Mouse (Mus musculus) adrenal gland, adult 10 weeks (tissue): ENCODE measurements around the gene Fga. TPM values are rescaled to one million over a fixed set of nuclear protein-coding genes. Genes with fewer than 3 reads are reported as not detected.

ENCODE experiments used
- polyA plus RNA-seq: library from polyadenylated mRNA; stranded (reverse); fragments of 350-450 nt; fragmentation: Illumina TruSeq; extraction: RNeasy Lipid Tissue Mini Kit (QIAGEN cat#74804); gene quantifications from one replicate; pipeline ENCODE4 v1.2.3, GENCODE M21; 2014; ENCODE audit warnings: low read depth, low replicate concordance

Gene Fga
- not detected for polyA plus RNA-seq

GRCm38 (mm10) chr3:83025475-83026301, at the start of gene Fga:
Gene Fga (plus strand): TSS chr3:83026076.

GRCm38 (mm10) chr3:83007557-83007956, 18.3 kb upstream of the Fga start, which contains the start of gene Fgg:
Gene Fgg (plus strand): TSS chr3:83007724.

GRCm38 (mm10) chr3:83049680-83050079, 23.8 kb downstream of the Fga start, which contains the start of gene Fgb:
Gene Fgb (minus strand): TSS chr3:83049863.

GRCm38 (mm10) chr3:83055281-83056038, 29.6 kb downstream of the Fga start, which contains the start of gene Plrg1:
Gene Plrg1 (plus strand): TSS chr3:83055522.

Other genes starting within 250 kb of the Fga start
- 0.41 TPM for gene Rbm46, start 149.6 kb upstream of the Fga start, polyA plus RNA-seq
- gene Lrat, start 122.1 kb upstream of the Fga start, polyA plus RNA-seq: 0.29 TPM
- gene Fgg, start 18.4 kb upstream of the Fga start, polyA plus RNA-seq: not detected
- gene Fgb, start 23.8 kb downstream of the Fga start, polyA plus RNA-seq: not detected
- 27.9 TPM for gene Plrg1, start 29.4 kb downstream of the Fga start, polyA plus RNA-seq
- gene Dchs2, start 101.9 kb downstream of the Fga start, polyA plus RNA-seq: not detected